In the genomic region with DNA sequence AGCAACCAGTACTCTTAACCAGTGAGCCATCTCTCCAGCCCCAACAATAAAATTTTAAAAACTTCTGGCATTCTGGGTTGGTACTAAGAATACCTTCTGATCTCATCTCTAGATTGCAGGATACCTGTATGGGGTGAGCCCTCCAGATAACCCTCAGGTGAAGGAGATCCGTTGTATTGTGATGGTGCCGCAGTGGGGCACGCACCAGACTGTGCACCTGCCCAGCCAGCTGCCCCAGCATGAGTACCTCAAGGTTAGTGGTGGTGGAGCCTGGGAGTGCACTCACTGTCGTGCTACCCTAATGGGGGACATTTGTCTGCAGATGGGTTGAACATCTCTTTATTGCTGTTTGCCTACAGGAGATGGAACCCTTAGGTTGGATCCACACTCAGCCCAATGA, we compare ENCODE assay signal across 20 mouse cellular contexts. TPM values are rescaled to one million over a fixed set of nuclear protein-coding genes. Genes with fewer than 3 reads are reported as not detected.
"Had no signal": no experiment of that assay in that cellular context is flagged by ENCODE, and none has a peak within 500 bp of the region (broad histone marks: within the 10 kb centered on the region; RNA-seq: fewer than 3 reads in every experiment).

No protein-coding gene starts in this region.

- ATAC-seq: midbrain, embryonic 13.5 days; midbrain, embryonic 15.5 days had no signal

- H3K9ac ChIP-seq: liver, embryonic 15.5 days; lung, embryonic 14.5 days; midbrain, embryonic 13.5 days; midbrain, embryonic 15.5 days; neural tube, embryonic 13.5 days; neural tube, embryonic 15.5 days had no signal

- H3K4me3 ChIP-seq: liver, embryonic 15.5 days; midbrain, embryonic 10.5 days; midbrain, embryonic 13.5 days; midbrain, embryonic 15.5 days; myocyte; neural tube, embryonic 13.5 days; neural tube, embryonic 15.5 days had no signal

- H3K27me3 ChIP-seq: liver, embryonic 15.5 days; midbrain, embryonic 13.5 days; midbrain, embryonic 15.5 days; neural tube, embryonic 13.5 days; neural tube, embryonic 15.5 days had no signal

- H3K27ac ChIP-seq: liver, embryonic 15.5 days; midbrain, embryonic 10.5 days; midbrain, embryonic 13.5 days; midbrain, embryonic 15.5 days; neural tube, embryonic 13.5 days; neural tube, embryonic 15.5 days had no signal

- DNase-seq: lung, adult 18-20 months; lung, embryonic 14.5 days; lung, postnatal 10 days; lung, postnatal 4 days; retina, postnatal 1 day; right cerebral cortex, adult 18-20 months; right cerebral cortex, postnatal 25 days; right cerebral cortex, postnatal 4 days; spleen, adult 18-20 months; thymus, adult 18-20 months; thymus, postnatal 14 days; thymus, postnatal 36 days had no signal

- H3K9me3 ChIP-seq: liver, embryonic 15.5 days; midbrain, embryonic 10.5 days; midbrain, embryonic 13.5 days; midbrain, embryonic 15.5 days; neural tube, embryonic 13.5 days; neural tube, embryonic 15.5 days had no signal

- H3K4me2 ChIP-seq: liver, embryonic 15.5 days; lung, embryonic 14.5 days; midbrain, embryonic 13.5 days; midbrain, embryonic 15.5 days; neural tube, embryonic 13.5 days; neural tube, embryonic 15.5 days had no signal

RNA-seq across cellular contexts. Expression of a gene that starts 5.2 kb away (rescaled TPM):
- total RNA-seq: megakaryocyte-erythroid progenitor cell, adult 5-6 weeks had no signal
